ENCODE assay signal across 8 mouse cellular contexts in genomic region chr11:60115024-60115538, GRCm38 (mm10). TPM values are rescaled to one million over a fixed set of nuclear protein-coding genes. Genes with fewer than 3 reads are reported as not detected.
DNase-seq lines count a peak whose midpoint lies in the region; ATAC-seq and TF ChIP-seq lines count a peak whose summit lies in the region.

No protein-coding gene starts in this region.

- H3K27ac ChIP-seq in CH12.LX (ENCODE audit: insufficient read depth, low read depth): peak overlapping the region; percentile 34
- H3K27ac ChIP-seq in heart, embryonic 14.5 days (replicated peaks in 1 of 2; ENCODE audit: control insufficient read depth in 1 of 2, insufficient read depth in 1 of 2, low read depth in 2 of 2, low read length in 2 of 2): peak overlapping the region; percentile 95 to 98
- peak overlapping the region; percentile 90 for H3K27ac ChIP-seq in liver, embryonic 15.5 days (replicated peaks)
- H3K27ac ChIP-seq in neural tube, embryonic 11.5 days (ENCODE audit: low read depth, low read length): peak overlapping the region; percentile 76
- peak overlapping the region; percentile 97 for H3K27ac ChIP-seq in stomach, embryonic 16.5 days (ENCODE audit: low read length)

- peaks cover 34 to 75% of the 10 kb centered on the region in 2 experiments for H3K4me1 ChIP-seq in CH12.LX (ENCODE audit: control insufficient read depth in 1 of 2, insufficient read depth in 2 of 2)
- peaks cover 35 to 83% of the 10 kb centered on the region in 2 experiments for H3K4me1 ChIP-seq in heart, embryonic 14.5 days (ENCODE audit: control insufficient read depth in 2 of 2, insufficient read depth in 2 of 2, low read length in 2 of 2)
- peaks cover 74% of the 10 kb centered on the region for H3K4me1 ChIP-seq in liver, embryonic 15.5 days (replicated peaks)
- peaks cover 36% of the 10 kb centered on the region for H3K4me1 ChIP-seq in neural tube, embryonic 11.5 days (ENCODE audit: control insufficient read depth, insufficient read depth, low read length)
- peaks cover 71% of the 10 kb centered on the region for H3K4me1 ChIP-seq in stomach, embryonic 16.5 days (ENCODE audit: control insufficient read depth, insufficient read depth, low read length)

- ATAC-seq in heart, embryonic 14.5 days (ENCODE audit: insufficient number of reproducible peaks, insufficient read depth, low FRiP score, low read depth): peak; percentile 95
- ATAC-seq in liver, embryonic 15.5 days (ENCODE audit: insufficient read depth): peak; percentile 93
- ATAC-seq in neural tube, embryonic 11.5 days (ENCODE audit: insufficient read depth, low FRiP score, low TSS enrichment): peak; percentile 92
- peak; percentile 95 for ATAC-seq in stomach, embryonic 16.5 days (ENCODE audit: insufficient read depth, low FRiP score)

- TF ChIP-seq POLR2A in CH12.LX (IDR thresholded peaks at IDR 0.05; ENCODE audit: low read depth, low read length): peak; percentile 88

- H3K4me3 ChIP-seq in CH12.LX (replicated peaks in 1 of 3; ENCODE audit: low read depth in 2 of 3, low read length in 2 of 3, poor library complexity in 1 of 3): peak overlapping the region; percentile 57 to 80 (median 70)
- H3K4me3 ChIP-seq in heart, embryonic 14.5 days (ENCODE audit: control insufficient read depth in 1 of 2, insufficient read depth in 1 of 2, low read depth in 1 of 2, low read length in 2 of 2): peak overlapping the region; percentile 45 to 47
- peak overlapping the region; percentile 69 for H3K4me3 ChIP-seq in liver, embryonic 15.5 days (replicated peaks)
- H3K4me3 ChIP-seq in neural tube, embryonic 11.5 days (ENCODE audit: low read depth, low read length): peak overlapping the region; percentile 39
- H3K4me3 ChIP-seq in stomach, embryonic 16.5 days (replicated peaks; ENCODE audit: low read length): peak overlapping the region; percentile 57

- TF ChIP-seq EP300 in CH12.LX (IDR thresholded peaks at IDR 0.05; ENCODE audit: low read length): no peak

- H3K27me3 ChIP-seq in CH12.LX (replicated peaks): no peaks in the 10 kb centered on the region
- no peaks in the 10 kb centered on the region for H3K27me3 ChIP-seq in heart, embryonic 14.5 days (ENCODE audit: control insufficient read depth, insufficient read depth, low read length)
- no peaks in the 10 kb centered on the region for H3K27me3 ChIP-seq in liver, embryonic 15.5 days
- no peaks in the 10 kb centered on the region for H3K27me3 ChIP-seq in neural tube, embryonic 11.5 days (ENCODE audit: control insufficient read depth, insufficient read depth, low read length)
- no peaks in the 10 kb centered on the region for H3K27me3 ChIP-seq in stomach, embryonic 16.5 days (ENCODE audit: control insufficient read depth, insufficient read depth, low read length)

- H3K9ac ChIP-seq in CH12.LX (ENCODE audit: insufficient read depth, low read depth): peak overlapping the region; percentile 81
- H3K9ac ChIP-seq in heart, embryonic 14.5 days (ENCODE audit: low read length): peak overlapping the region; percentile 83
- peak overlapping the region; percentile 72 for H3K9ac ChIP-seq in liver, embryonic 15.5 days
- peak overlapping the region; percentile 59 for H3K9ac ChIP-seq in neural tube, embryonic 11.5 days (ENCODE audit: low read length)
- peak overlapping the region; percentile 81 for H3K9ac ChIP-seq in stomach, embryonic 16.5 days (ENCODE audit: low read length)

- no peaks in the 10 kb centered on the region for H3K9me3 ChIP-seq in CH12.LX (replicated peaks; ENCODE audit: low read length)
- H3K9me3 ChIP-seq in heart, embryonic 14.5 days (ENCODE audit: control insufficient read depth, low read length): no peaks in the 10 kb centered on the region
- no peaks in the 10 kb centered on the region for H3K9me3 ChIP-seq in liver, embryonic 15.5 days (replicated peaks)
- H3K9me3 ChIP-seq in neural tube, embryonic 11.5 days (ENCODE audit: control insufficient read depth, low read length): no peaks in the 10 kb centered on the region
- H3K9me3 ChIP-seq in stomach, embryonic 16.5 days (replicated peaks; ENCODE audit: control insufficient read depth, low read length): no peaks in the 10 kb centered on the region

- DNase-seq in CH12.LX (ENCODE audit: extremely low read depth): peak; percentile 98
- peak; percentile 91 for DNase-seq in c-Kit-positive CD71-negative TER-119-negative erythroid progenitor cells, embryonic 14.5 days (ENCODE audit: low read depth)
- DNase-seq in fibroblast of lung, adult 2 months (ENCODE audit: low read depth): peak; percentile 85
- DNase-seq in kidney, postnatal 14 days: peak; percentile 98
- DNase-seq in neural tube, embryonic 11.5 days (ENCODE audit: low spot score): peak; percentile 90

- TF ChIP-seq RAD21 in CH12.LX (IDR thresholded peaks at IDR 0.05; ENCODE audit: low read depth, low read length): no peak; the same call in 1 of the 2 replicates

- peak overlapping the region; percentile 86 for H3K4me2 ChIP-seq in CH12.LX (ENCODE audit: insufficient read depth, low read depth, poor library complexity, severe bottlenecking)
- H3K4me2 ChIP-seq in heart, embryonic 14.5 days (ENCODE audit: low read length): peak overlapping the region; percentile 86
- H3K4me2 ChIP-seq in liver, embryonic 15.5 days: peak overlapping the region; percentile 93
- H3K4me2 ChIP-seq in neural tube, embryonic 11.5 days (ENCODE audit: low read depth): peak overlapping the region; percentile 82
- H3K4me2 ChIP-seq in stomach, embryonic 16.5 days (ENCODE audit: low read depth, low read length): peak overlapping the region; percentile 81

- in situ Hi-C loops in CH12.LX (cut with MboI; ENCODE audit: low pct_ligation_motif_present, low pct_unique_long_range_greater_than_20kb, low sequenced_read_pairs): no loop called here

- dilution Hi-C loops in CH12.LX (cut with MboI; ENCODE audit: extremely low pct_ligation_motif_present, extremely low pct_unique_long_range_greater_than_20kb, low sequenced_read_pairs): no loop called here

- TF ChIP-seq CTCF in CH12.LX (conservative IDR thresholded peaks at IDR 0.05 in 1 of 2, IDR thresholded peaks at IDR 0.05 in 1 of 2; ENCODE audit: low read depth in 2 of 2, low read length in 2 of 2): no peak

- H3K79me2 ChIP-seq in CH12.LX (replicated peaks; ENCODE audit: control insufficient read depth, extremely low read depth, insufficient read depth, poor library complexity, severe bottlenecking): peaks cover 6% of the 10 kb centered on the region

- peaks cover 0 to 21% of the 10 kb centered on the region in 2 experiments for H3K36me3 ChIP-seq in CH12.LX (replicated peaks in 1 of 2; ENCODE audit: control insufficient read depth in 1 of 2, insufficient read depth in 1 of 2, low read length in 1 of 2)
- no peaks in the 10 kb centered on the region for H3K36me3 ChIP-seq in heart, embryonic 14.5 days (ENCODE audit: control insufficient read depth, insufficient read depth, low read length)
- H3K36me3 ChIP-seq in liver, embryonic 15.5 days (replicated peaks): no peaks in the 10 kb centered on the region
- H3K36me3 ChIP-seq in neural tube, embryonic 11.5 days (ENCODE audit: control insufficient read depth, insufficient read depth, low read length): no peaks in the 10 kb centered on the region
- H3K36me3 ChIP-seq in stomach, embryonic 16.5 days (ENCODE audit: control insufficient read depth, insufficient read depth, low read length): no peaks in the 10 kb centered on the region

- WGBS in heart, embryonic 14.5 days: 1% methylated on average over 38 of the region's 43 CpGs
- under 1% methylated on average over 43 of the region's 43 CpGs for WGBS in liver, embryonic 15.5 days (ENCODE audit: insufficient replicate concordance)
- WGBS in neural tube, embryonic 11.5 days: under 1% methylated on average over 35 of the region's 43 CpGs
- WGBS in stomach, embryonic 16.5 days: under 1% methylated on average over 43 of the region's 43 CpGs

TF ChIP-seq in CH12.LX, 34 proteins besides CTCF, POLR2A, EP300 and RAD21:
- peak; percentile 67; the same call in 1 of the 2 replicates for TF ChIP-seq MXI1 (IDR thresholded peaks at IDR 0.05; ENCODE audit: low read depth, low read length)
- TF ChIP-seq SMC3 (IDR thresholded peaks at IDR 0.05; ENCODE audit: low read depth, low read length): no peak
- peak; percentile 61; the same call in 1 of the 2 replicates for TF ChIP-seq NELFE (IDR thresholded peaks at IDR 0.05; ENCODE audit: low read depth, low read length)
- TF ChIP-seq HCFC1 (IDR thresholded peaks at IDR 0.05; ENCODE audit: low read depth, low read length): peak; percentile 70
- TF ChIP-seq TCF12 (IDR thresholded peaks at IDR 0.05; ENCODE audit: low read depth, low read length): peak; percentile 70
- no peak for TF ChIP-seq CHD2 (IDR thresholded peaks at IDR 0.05; ENCODE audit: low read length)
- TF ChIP-seq TBP (conservative IDR thresholded peaks at IDR 0.05; ENCODE audit: low read depth, low read length): 0 out of 2 replicates have a peak, but pooled peaks have one; percentile 26
- no peak for TF ChIP-seq ZNF384 (IDR thresholded peaks at IDR 0.05; ENCODE audit: low read depth, low read length)
- TF ChIP-seq ELF1 (IDR thresholded peaks at IDR 0.05; ENCODE audit: low read depth, low read length): peak; percentile 93
- TF ChIP-seq UBTF (IDR thresholded peaks at IDR 0.05; ENCODE audit: low read depth, low read length): 0 out of 2 replicates have a peak, but pooled peaks have one; percentile 42
- TF ChIP-seq ZC3H11A (IDR thresholded peaks at IDR 0.05; ENCODE audit: low read depth, low read length): no peak
- TF ChIP-seq ZKSCAN1 (IDR thresholded peaks at IDR 0.05; ENCODE audit: borderline replicate concordance, low read depth, low read length): no peak
- TF ChIP-seq IRF4 (IDR thresholded peaks at IDR 0.05; ENCODE audit: low read depth, low read length): peak; percentile 70
- peak; percentile 26; the same call in 1 of the 2 replicates for TF ChIP-seq ZMIZ1 (IDR thresholded peaks at IDR 0.05; ENCODE audit: low read depth, low read length)
- no peak for TF ChIP-seq MEF2A (IDR thresholded peaks at IDR 0.05; ENCODE audit: borderline replicate concordance, low read depth, low read length)

RNA-seq across cellular contexts. Expression of gene Rai1, which starts 10.3 kb away (rescaled TPM):
- 15.4 and 15.5 TPM in 2 replicates for total RNA-seq in CH12.LX (2012; rRNA removed)
- 6.5 and 6.6 TPM in 2 replicates for total RNA-seq in CH12.LX (2014; rRNA removed)
- polyA plus RNA-seq in CH12.LX (2012; ENCODE audit: insufficient read length, low read depth): 19.1 and 22.6 TPM in 2 replicates
- polyA plus RNA-seq in heart, embryonic 14.5 days (2014; fragmentation: Nextera tagmentation; extraction: Ambion mirVana): 17.3 and 19.0 TPM in 2 replicates
- polyA plus RNA-seq in liver, embryonic 15.5 days (2015; fragmentation: Nextera tagmentation; extraction: Ambion mirVana): 3.8 and 4.6 TPM in 2 replicates
- polyA plus RNA-seq in neural tube, embryonic 11.5 days (2014; fragmentation: Nextera tagmentation; extraction: Ambion mirVana): 28.5 and 31.4 TPM in 2 replicates
- polyA plus RNA-seq in stomach, embryonic 16.5 days (2015; fragmentation: Nextera tagmentation; extraction: Ambion mirVana): 13.9 and 16.1 TPM in 2 replicates

Comparison
In these comparisons a context has a peak if more than half of its experiments do, and no peak if none do; other contexts are left out.
1. Peak in every context shown above with its lines: DNase-seq, ATAC-seq, H3K4me3 ChIP-seq and H3K27ac ChIP-seq.
2. H3K27ac ChIP-seq: peak in every context shown above with its lines; median percentile 97 in stomach, embryonic 16.5 days; 96 in heart, embryonic 14.5 days; 90 in liver, embryonic 15.5 days; 76 in neural tube, embryonic 11.5 days; 34 in CH12.LX.